Mouse (Mus musculus): ENCODE data around the gene Cipc. TPM values are rescaled to one million over a fixed set of nuclear protein-coding genes. Genes with fewer than 3 reads are reported as not detected.

Cipc gene
- 100 to 1,000 TPM in 24 of 26 experiments, 10 to 100 TPM in 2; 47.8 to 664 (median 256) TPM for total RNA-seq (2018; cell fraction: chromatin; rRNA removed)
- total RNA-seq (2018; cell fraction: cytosol; rRNA removed): 100 to 1,000 TPM in 9 of 26 experiments, 10 to 100 TPM in 17; 31.9 to 138 (median 77.0) TPM
- total RNA-seq (2018; cell fraction: nucleus; rRNA removed): 100 to 1,000 TPM in 20 of 26 experiments, 10 to 100 TPM in 6; 48.7 to 440 (median 191) TPM
- polyA plus RNA-seq (2018): 42.6 to 89.8 TPM (median 86.9 TPM) in 3 replicates

- WGBS (ENCODE audit: missing documents): under 1% methylated on average over 58 of the region's 64 CpGs
- Histone ChIP-seq H3K36me3 (ENCODE audit: inconsistent target) (no peaks in the 10 kb centered on the region), H3K79me2 (ENCODE audit: inconsistent target) (peaks cover 37% of the 10 kb centered on the region), H3K27ac (peak within 1 kb of the TSS; percentile 96), H3K4me3 (ENCODE audit: inconsistent target) (peak within 1 kb of the TSS; percentile 98)
These were observed at the start of gene Cipc for GRCm38 (mm10) chr12:86946862-86947574. Gene Cipc, plus strand, starts transcription at chr12:86947043.

- WGBS (ENCODE audit: missing documents): 90% methylated on average over 7 of the region's 7 CpGs
These were observed 49.0 kb upstream of the Cipc start for GRCm38 (mm10) chr12:86897769-86898273.

GRCm38 (mm10) chr12:86898448-86898847 is 48.4 kb upstream of the Cipc start:
- Histone ChIP-seq H3K4me3 (ENCODE audit: inconsistent target) (no peak overlapping the region), H3K36me3 (ENCODE audit: inconsistent target) (no peaks in the 10 kb centered on the region), H3K79me2 (ENCODE audit: inconsistent target) (peaks cover 50% of the 10 kb centered on the region), H3K27ac (peak overlapping the region; percentile 97)
- 86% methylated on average over 3 of the region's 3 CpGs for WGBS (ENCODE audit: missing documents)

More at GRCm38 (mm10) chr12:86897769-86898273, 49.0 kb upstream of the Cipc start:
- H3K4me3 ChIP-seq (ENCODE audit: inconsistent target): no peak overlapping the region
- peak overlapping the region; percentile 97 for H3K27ac ChIP-seq
- H3K36me3 ChIP-seq (ENCODE audit: inconsistent target): no peaks in the 10 kb centered on the region
- peaks cover 50% of the 10 kb centered on the region for H3K79me2 ChIP-seq (ENCODE audit: inconsistent target)

GRCm38 (mm10) chr12:86899461-86900179 is 47.2 kb upstream of the Cipc start:
- no peaks in the 10 kb centered on the region for H3K36me3 ChIP-seq (ENCODE audit: inconsistent target)
- no peak overlapping the region for H3K27ac ChIP-seq
- peaks cover 50% of the 10 kb centered on the region for H3K79me2 ChIP-seq (ENCODE audit: inconsistent target)
- H3K4me3 ChIP-seq (ENCODE audit: inconsistent target): no peak overlapping the region
- whole genome bisulfite sequencing (ENCODE audit: missing documents): 94% methylated on average over 11 of the region's 11 CpGs

GRCm38 (mm10) chr12:86903828-86904806 is 42.7 kb upstream of the Cipc start:
- Histone ChIP-seq H3K79me2 (ENCODE audit: inconsistent target) (peaks cover 21% of the 10 kb centered on the region), H3K36me3 (ENCODE audit: inconsistent target) (no peaks in the 10 kb centered on the region), H3K4me3 (ENCODE audit: inconsistent target) (no peak overlapping the region), H3K27ac (no peak overlapping the region)
- 94% methylated on average over 11 of the region's 11 CpGs for WGBS (ENCODE audit: missing documents)

GRCm38 (mm10) chr12:86905203-86905602 is 41.6 kb upstream of the Cipc start:
- H3K27ac ChIP-seq: no peak overlapping the region
- H3K36me3 ChIP-seq (ENCODE audit: inconsistent target): no peaks in the 10 kb centered on the region
- H3K79me2 ChIP-seq (ENCODE audit: inconsistent target): peaks cover 10% of the 10 kb centered on the region
- 15% methylated on average over 4 of the region's 4 CpGs for WGBS (ENCODE audit: missing documents)
- no peak overlapping the region for H3K4me3 ChIP-seq (ENCODE audit: inconsistent target)

GRCm38 (mm10) chr12:86905876-86906275 is 41.0 kb upstream of the Cipc start:
- Histone ChIP-seq H3K36me3 (ENCODE audit: inconsistent target) (no peaks in the 10 kb centered on the region), H3K79me2 (ENCODE audit: inconsistent target) (peaks cover 4% of the 10 kb centered on the region; the same call in 1 of the 2 replicates), H3K27ac (no peak overlapping the region), H3K4me3 (ENCODE audit: inconsistent target) (no peak overlapping the region)
- 69% methylated on average over 7 of the region's 7 CpGs for WGBS (ENCODE audit: missing documents)

- WGBS (ENCODE audit: missing documents): 3% methylated on average over 15 of the region's 15 CpGs
- H3K27ac ChIP-seq: no peak overlapping the region
- no peak overlapping the region for H3K4me3 ChIP-seq (ENCODE audit: inconsistent target)
- no peaks in the 10 kb centered on the region for H3K79me2 ChIP-seq (ENCODE audit: inconsistent target)
- H3K36me3 ChIP-seq (ENCODE audit: inconsistent target): no peaks in the 10 kb centered on the region
These were observed 40.4 kb upstream of the Cipc start for GRCm38 (mm10) chr12:86906395-86906794.

GRCm38 (mm10) chr12:86911482-86911931 is 35.3 kb upstream of the Cipc start:
- Histone ChIP-seq H3K79me2 (ENCODE audit: inconsistent target) (no peaks in the 10 kb centered on the region), H3K4me3 (ENCODE audit: inconsistent target) (no peak overlapping the region), H3K36me3 (ENCODE audit: inconsistent target) (no peaks in the 10 kb centered on the region), H3K27ac (no peak overlapping the region)
- WGBS (ENCODE audit: missing documents): 90% methylated on average over 10 of the region's 10 CpGs

GRCm38 (mm10) chr12:86912335-86913093 is 34.3 kb upstream of the Cipc start:
- H3K36me3 ChIP-seq (ENCODE audit: inconsistent target): no peaks in the 10 kb centered on the region
- 24% methylated on average over 20 of the region's 22 CpGs for WGBS (ENCODE audit: missing documents)
- no peak overlapping the region for H3K27ac ChIP-seq
- no peak overlapping the region for H3K4me3 ChIP-seq (ENCODE audit: inconsistent target)
- H3K79me2 ChIP-seq (ENCODE audit: inconsistent target): no peaks in the 10 kb centered on the region

- Histone ChIP-seq H3K27ac (peak overlapping the region; percentile 84), H3K36me3 (ENCODE audit: inconsistent target) (no peaks in the 10 kb centered on the region), H3K4me3 (ENCODE audit: inconsistent target) (no peak overlapping the region), H3K79me2 (ENCODE audit: inconsistent target) (no peaks in the 10 kb centered on the region)
- 0% methylated on average over 2 of the region's 2 CpGs for WGBS (ENCODE audit: missing documents)
These were observed 32.5 kb upstream of the Cipc start for GRCm38 (mm10) chr12:86914351-86914750.

GRCm38 (mm10) chr12:86914756-86915155 is 32.1 kb upstream of the Cipc start:
- Histone ChIP-seq H3K27ac (peak overlapping the region; percentile 84), H3K36me3 (ENCODE audit: inconsistent target) (no peaks in the 10 kb centered on the region), H3K79me2 (ENCODE audit: inconsistent target) (no peaks in the 10 kb centered on the region), H3K4me3 (ENCODE audit: inconsistent target) (no peak overlapping the region)
- 15% methylated on average over 6 of the region's 6 CpGs for WGBS (ENCODE audit: missing documents)

- 90% methylated on average over 7 of the region's 7 CpGs for WGBS (ENCODE audit: missing documents)
- H3K27ac ChIP-seq: peak overlapping the region; percentile 84
- H3K36me3 ChIP-seq (ENCODE audit: inconsistent target): no peaks in the 10 kb centered on the region
These were observed 31.2 kb upstream of the Cipc start for GRCm38 (mm10) chr12:86915617-86916016.

More at GRCm38 (mm10) chr12:86915617-86916016, 31.2 kb upstream of the Cipc start:
- Histone ChIP-seq H3K4me3 (ENCODE audit: inconsistent target) (no peak overlapping the region), H3K79me2 (ENCODE audit: inconsistent target) (no peaks in the 10 kb centered on the region)
